Mouse (Mus musculus) neutrophil, adult 5-6 weeks (primary cell): ENCODE results near the gene Pecr. TPM values are rescaled to one million over a fixed set of nuclear protein-coding genes. Genes with fewer than 3 reads are reported as not detected.

Experiments used
- ATAC-seq: fragments of 151-379, 151-347 bp; 2 replicates; pipeline ENCODE4 v1.8.0; 2017; ENCODE audit warnings: mild to moderate bottlenecking, moderate TSS enrichment; ENCODE audit not compliant: insufficient number of reproducible peaks, poor library complexity, low FRiP score, severe bottlenecking; ENCODE audit errors: extremely low read depth
- total RNA-seq: library from RNA; stranded (forward); fragments of 200-1000 nt; gene quantifications from 2 replicates; pipeline ENCODE4 v1.2.3, GENCODE M21; 2017

Pecr gene
- total RNA-seq, 1 experiment from 2014 or later = 0.93 TPM

GRCm38 (mm10) chr1:72213954-72214353, 70.2 kb downstream of the Pecr start:
- ATAC-seq = no peak

GRCm38 (mm10) chr1:72211701-72212699, 72.1 kb downstream of the Pecr start, which contains the start of gene Mreg:
Gene Mreg (minus strand): TSS chr1:72212307.
- peak; percentile 30; the same call in 1 of the 2 replicates for ATAC-seq

GRCm38 (mm10) chr1:72210803-72211679, 73.1 kb downstream of the Pecr start:
- ATAC-seq = no peak

Other genes starting within 250 kb of the Pecr start
- gene Mreg, start 72.0 kb downstream of the Pecr start, total RNA-seq = 1.5 and 2.6 TPM in 2 replicates
- 0.12 TPM in 1 of 2 replicates, not detected in the other for gene Tmem169, start 55 bp upstream of the Pecr start, total RNA-seq
- 21.9 and 22.1 TPM in 2 replicates for gene Xrcc5, start 23.1 kb upstream of the Pecr start, total RNA-seq